Mouse (Mus musculus) liver, embryonic 16.5 days (tissue): ENCODE measurements around the gene Rrnad1. TPM values are rescaled to one million over a fixed set of nuclear protein-coding genes. Genes with fewer than 3 reads are reported as not detected.
A peak's percentile ranks its signal among the peaks of the same experiment; 100 is the strongest.

Experiments used
- ATAC-seq: fragments of 200-750 bp; cut with Nextera tagmentation; 2 replicates; pipeline ENCODE4 v1.8.0; 2017; ENCODE audit warnings: low read depth, mild to moderate bottlenecking, moderate number of reproducible peaks, moderate library complexity
- H3K27ac ChIP-seq: fragments of 300-500 bp; sonication (generic); 2 replicates; pipeline ENCODE4 v1.5.1; 2014; ENCODE audit warnings: mild to moderate bottlenecking, low read length
- H3K27me3 ChIP-seq: fragments of 300-500 bp; sonication (generic); 2 replicates; pipeline ENCODE4 v1.6.1; 2014; ENCODE audit warnings: low read depth, low read length, mixed read lengths; ENCODE audit not compliant: control insufficient read depth, insufficient read depth
- H3K36me3 ChIP-seq: fragments of 300-500 bp; sonication (generic); 2 replicates; pipeline ENCODE4 v1.6.1; 2014; ENCODE audit warnings: mild to moderate bottlenecking; ENCODE audit not compliant: control insufficient read depth, insufficient read depth
- H3K4me1 ChIP-seq: fragments of 300-500 bp; sonication (generic); 2 replicates; pipeline ENCODE4 v1.6.1; 2014; ENCODE audit warnings: low read depth, low read length, mixed read lengths; ENCODE audit not compliant: control insufficient read depth
- H3K4me2 ChIP-seq: fragments of 300-500 bp; sonication (generic); 2 replicates; pipeline ENCODE4 v1.6.1; 2014; ENCODE audit warnings: low read depth, low read length, mixed read lengths
- H3K4me3 ChIP-seq: fragments of 300-500 bp; sonication (generic); 2 replicates; pipeline ENCODE4 v1.5.1; 2014; ENCODE audit warnings: low read depth, mild to moderate bottlenecking, low read length
- H3K9ac ChIP-seq: fragments of 300-500 bp; sonication (generic); 2 replicates; pipeline ENCODE4 v1.6.1; 2014; ENCODE audit warnings: low read depth, low read length
- H3K9me3 ChIP-seq: fragments of 300-500 bp; sonication (generic); replicated peaks from 2 replicates; pipeline ENCODE4 v1.6.1; 2016; ENCODE audit warnings: low read length; ENCODE audit not compliant: control insufficient read depth
- WGBS: fragments of 180-500 bp; shearing (Covaris S2); extraction: QIAGEN DNeasy Blood & Tissue Kit; methylation state at CpG from one replicate; pipeline ENCODE4 v1.1.7; 2014; ENCODE audit not compliant: insufficient replicate concordance; 5-methylcytosine and 5-hydroxymethylcytosine counted together
- polyA plus RNA-seq: library from polyadenylated mRNA; unstranded; fragments of >200 nt; fragmentation: Nextera tagmentation; extraction: Ambion mirVana; gene quantifications from 2 replicates; pipeline ENCODE4 v1.2.1, GENCODE M21; 2015

Gene Rrnad1
- polyA plus RNA-seq, 1 experiment from 2014 or later: 5.7 TPM

- ATAC-seq: peak; percentile 11; the same call in 1 of the 2 replicates
- under 1% methylated on average over 44 of the region's 44 CpGs for WGBS
- Histone ChIP-seq H3K9me3 (no peaks in the 10 kb centered on the region), H3K9ac (peak within 1 kb of the TSS; percentile 34; the same call in 1 of the 2 replicates), H3K36me3 (no peaks in the 10 kb centered on the region), H3K4me1 (peaks cover 9% of the 10 kb centered on the region), H3K27ac (no peak within 1 kb of the TSS), H3K4me3 (peak within 1 kb of the TSS; percentile 50), H3K4me2 (peak within 1 kb of the TSS; percentile 49), H3K27me3 (peaks cover 49% of the 10 kb centered on the region)
Measured at GRCm38 (mm10) chr3:87970939-87971488, 40.5 kb upstream of the Rrnad1 start, which contains the start of gene Nes. Gene Nes (plus strand): TSS chr3:87971078.

- peaks cover 49% of the 10 kb centered on the region for H3K27me3 ChIP-seq
- H3K9me3 ChIP-seq: no peaks in the 10 kb centered on the region
- H3K27ac ChIP-seq: no peak overlapping the region
- H3K4me1 ChIP-seq: peaks cover 9% of the 10 kb centered on the region
- H3K4me3 ChIP-seq: peak overlapping the region; percentile 50
- no peaks in the 10 kb centered on the region for H3K36me3 ChIP-seq
- H3K9ac ChIP-seq: no peak overlapping the region
- 2% methylated on average over 21 of the region's 21 CpGs for WGBS
- peak overlapping the region; percentile 49 for H3K4me2 ChIP-seq
- no peak for ATAC-seq
Measured at GRCm38 (mm10) chr3:87970184-87970938, 39.8 kb upstream of the Rrnad1 start.

GRCm38 (mm10) chr3:87960586-87961191 is 30.2 kb upstream of the Rrnad1 start:
- H3K36me3 ChIP-seq: no peaks in the 10 kb centered on the region
- ATAC-seq: peak; percentile 82
- no peak overlapping the region for H3K27ac ChIP-seq
- H3K4me3 ChIP-seq: peak overlapping the region; percentile 47
- peaks cover 7% of the 10 kb centered on the region; the same call in 1 of the 2 replicates for H3K4me1 ChIP-seq
- H3K27me3 ChIP-seq: peaks cover 24% of the 10 kb centered on the region
- no peaks in the 10 kb centered on the region for H3K9me3 ChIP-seq
- peak overlapping the region; percentile 39; the same call in 1 of the 2 replicates for H3K9ac ChIP-seq
- peak overlapping the region; percentile 63 for H3K4me2 ChIP-seq
- 0% methylated on average over 27 of the region's 27 CpGs for WGBS

- Histone ChIP-seq H3K36me3 (no peaks in the 10 kb centered on the region), H3K27me3 (peaks cover 24% of the 10 kb centered on the region), H3K9me3 (no peaks in the 10 kb centered on the region), H3K4me3 (peak overlapping the region; percentile 47; the same call in 1 of the 2 replicates), H3K4me1 (peaks cover 7% of the 10 kb centered on the region; the same call in 1 of the 2 replicates), H3K4me2 (peak overlapping the region; percentile 63), H3K27ac (no peak overlapping the region), H3K9ac (peak overlapping the region; percentile 39; the same call in 1 of the 2 replicates)
- ATAC-seq: no peak
- 16% methylated on average over 10 of the region's 10 CpGs for WGBS
Measured at GRCm38 (mm10) chr3:87960191-87960585, 29.7 kb upstream of the Rrnad1 start.

GRCm38 (mm10) chr3:87959371-87959770 is 28.9 kb upstream of the Rrnad1 start:
- no peak overlapping the region for H3K4me3 ChIP-seq
- no peaks in the 10 kb centered on the region for H3K36me3 ChIP-seq
- no peak overlapping the region for H3K9ac ChIP-seq
- peaks cover 25% of the 10 kb centered on the region for H3K27me3 ChIP-seq
- H3K4me1 ChIP-seq: peaks cover 7% of the 10 kb centered on the region; the same call in 1 of the 2 replicates
- H3K27ac ChIP-seq: no peak overlapping the region
- no peaks in the 10 kb centered on the region for H3K9me3 ChIP-seq
- no peak for ATAC-seq
- H3K4me2 ChIP-seq: no peak overlapping the region
- WGBS: 50% methylated on average over 7 of the region's 7 CpGs

GRCm38 (mm10) chr3:87958967-87959366 is 28.4 kb upstream of the Rrnad1 start:
- H3K36me3 ChIP-seq: no peaks in the 10 kb centered on the region
- H3K4me2 ChIP-seq: no peak overlapping the region
- H3K27me3 ChIP-seq: peaks cover 29% of the 10 kb centered on the region
- no peak overlapping the region for H3K27ac ChIP-seq
- no peaks in the 10 kb centered on the region for H3K9me3 ChIP-seq
- WGBS: 45% methylated on average over 1 of the region's 1 CpGs
- no peak for ATAC-seq
- no peak overlapping the region for H3K9ac ChIP-seq
- H3K4me3 ChIP-seq: no peak overlapping the region
- peaks cover 7% of the 10 kb centered on the region; the same call in 1 of the 2 replicates for H3K4me1 ChIP-seq

GRCm38 (mm10) chr3:87958476-87958875 is 28.0 kb upstream of the Rrnad1 start:
- Histone ChIP-seq H3K4me1 (peaks cover 7% of the 10 kb centered on the region; the same call in 1 of the 2 replicates), H3K27ac (no peak overlapping the region), H3K4me3 (no peak overlapping the region), H3K36me3 (no peaks in the 10 kb centered on the region), H3K9me3 (no peaks in the 10 kb centered on the region), H3K27me3 (peaks cover 32% of the 10 kb centered on the region), H3K9ac (no peak overlapping the region), H3K4me2 (no peak overlapping the region)
- no peak for ATAC-seq
- 29% methylated on average over 4 of the region's 4 CpGs for WGBS

GRCm38 (mm10) chr3:87958056-87958455 is 27.5 kb upstream of the Rrnad1 start:
- no peak for ATAC-seq
- no peak overlapping the region for H3K4me2 ChIP-seq
- no peak overlapping the region for H3K4me3 ChIP-seq
- H3K27me3 ChIP-seq: peaks cover 36% of the 10 kb centered on the region
- H3K9ac ChIP-seq: no peak overlapping the region
- H3K9me3 ChIP-seq: no peaks in the 10 kb centered on the region
- no peak overlapping the region for H3K27ac ChIP-seq
- no peaks in the 10 kb centered on the region for H3K36me3 ChIP-seq
- peaks cover 7% of the 10 kb centered on the region; the same call in 1 of the 2 replicates for H3K4me1 ChIP-seq
- WGBS: 56% methylated on average over 1 of the region's 1 CpGs
